Mouse (Mus musculus): Measurements from ENCODE around the gene Gpr34. TPM values are rescaled to one million over a fixed set of nuclear protein-coding genes. Genes with fewer than 3 reads are reported as not detected.

Gpr34 gene
- 14.7 and 15.3 TPM in 2 replicates for polyA plus RNA-seq (2012; rRNA removed)

DNA sequence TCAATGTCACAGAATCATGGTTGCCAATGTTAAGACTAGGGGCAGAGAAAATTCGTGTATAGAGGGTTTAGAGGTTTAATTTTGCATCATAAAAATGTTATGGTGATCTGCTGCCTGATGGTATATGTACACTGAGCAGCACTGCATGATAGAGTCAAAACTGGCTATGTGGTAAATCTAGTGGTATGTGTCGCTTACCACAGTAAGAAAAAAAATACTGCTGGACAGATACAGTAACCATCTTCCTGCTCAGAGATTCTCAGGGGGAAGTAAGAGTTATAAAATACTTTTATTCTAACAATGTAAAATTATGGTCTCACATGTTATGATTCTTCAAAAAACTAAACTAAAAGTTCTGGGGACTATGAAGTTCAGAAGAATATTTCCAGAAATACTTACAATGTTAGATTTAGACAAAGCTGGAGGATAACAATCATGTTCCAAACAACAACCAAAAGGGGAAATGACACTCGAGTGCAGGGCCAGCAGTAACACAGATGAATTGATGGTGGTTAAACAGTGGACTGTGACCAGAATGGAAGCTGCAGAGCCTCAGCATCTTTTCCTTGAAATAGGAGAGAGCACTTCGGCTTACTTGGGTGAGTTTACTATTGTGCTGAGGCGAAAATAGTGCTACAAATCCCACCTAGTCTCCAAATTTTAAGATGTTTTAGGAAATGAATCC, at the start of gene Gpr34:
Gene Gpr34, plus strand, starts transcription at position 491 of the 685 bp plus-strand sequence.
- H3K4me1 ChIP-seq (ENCODE audit: control insufficient read depth, insufficient read depth, low read length) = no peaks in the 10 kb centered on the region; the same call in 1 of the 2 replicates
- no peak within 1 kb of the TSS for H3K4me3 ChIP-seq (ENCODE audit: insufficient read depth, low read length)
- TF ChIP-seq POLR2A (IDR thresholded peaks at IDR 0.05; ENCODE audit: extremely low read depth, insufficient read depth, low read length) (no peak), CTCF (IDR thresholded peaks at IDR 0.05; ENCODE audit: extremely low read depth, insufficient read depth, low read length) (no peak)
- H3K27ac ChIP-seq (ENCODE audit: insufficient read depth, low read length) = no peak within 1 kb of the TSS

- TF ChIP-seq CTCF (IDR thresholded peaks at IDR 0.05; ENCODE audit: extremely low read depth, insufficient read depth, low read length) (no peak), POLR2A (IDR thresholded peaks at IDR 0.05; ENCODE audit: extremely low read depth, insufficient read depth, low read length) (no peak)
- Histone ChIP-seq H3K4me3 (ENCODE audit: insufficient read depth, low read length) (no peak overlapping the region), H3K4me1 (ENCODE audit: control insufficient read depth, insufficient read depth, low read length) (no peaks in the 10 kb centered on the region; the same call in 1 of the 2 replicates), H3K27ac (ENCODE audit: insufficient read depth, low read length) (no peak overlapping the region)
Observed at GRCm38 (mm10) chrX:13599373-13599772, 32.5 kb upstream of the Gpr34 start.

GRCm38 (mm10) chrX:13599966-13600365, 31.9 kb upstream of the Gpr34 start:
- Histone ChIP-seq H3K4me1 (ENCODE audit: control insufficient read depth, insufficient read depth, low read length) (no peaks in the 10 kb centered on the region; the same call in 1 of the 2 replicates), H3K27ac (ENCODE audit: insufficient read depth, low read length) (no peak overlapping the region)
- TF ChIP-seq POLR2A (IDR thresholded peaks at IDR 0.05; ENCODE audit: extremely low read depth, insufficient read depth, low read length) (no peak), CTCF (IDR thresholded peaks at IDR 0.05; ENCODE audit: extremely low read depth, insufficient read depth, low read length) (no peak)

GRCm38 (mm10) chrX:13606741-13607140, 25.1 kb upstream of the Gpr34 start:
- H3K4me1 ChIP-seq (ENCODE audit: control insufficient read depth, insufficient read depth, low read length) = no peaks in the 10 kb centered on the region
- no peak for TF ChIP-seq POLR2A (IDR thresholded peaks at IDR 0.05; ENCODE audit: extremely low read depth, insufficient read depth, low read length)
- TF ChIP-seq CTCF (IDR thresholded peaks at IDR 0.05; ENCODE audit: extremely low read depth, insufficient read depth, low read length) = no peak
- no peak overlapping the region for H3K4me3 ChIP-seq (ENCODE audit: insufficient read depth, low read length)
- no peak overlapping the region; the same call in 1 of the 2 replicates for H3K27ac ChIP-seq (ENCODE audit: insufficient read depth, low read length)

More at GRCm38 (mm10) chrX:13599966-13600365, 31.9 kb upstream of the Gpr34 start:
- no peak overlapping the region for H3K4me3 ChIP-seq (ENCODE audit: insufficient read depth, low read length)

GRCm38 (mm10) chrX:13607752-13608151, 24.1 kb upstream of the Gpr34 start:
- no peak overlapping the region for H3K4me3 ChIP-seq (ENCODE audit: insufficient read depth, low read length)
- TF ChIP-seq POLR2A (IDR thresholded peaks at IDR 0.05; ENCODE audit: extremely low read depth, insufficient read depth, low read length) (no peak), CTCF (IDR thresholded peaks at IDR 0.05; ENCODE audit: extremely low read depth, insufficient read depth, low read length) (no peak)
- H3K4me1 ChIP-seq (ENCODE audit: control insufficient read depth, insufficient read depth, low read length) = no peaks in the 10 kb centered on the region
- H3K27ac ChIP-seq (ENCODE audit: insufficient read depth, low read length) = no peak overlapping the region

GRCm38 (mm10) chrX:13611114-13611513, 20.8 kb upstream of the Gpr34 start:
- no peak overlapping the region for H3K27ac ChIP-seq (ENCODE audit: insufficient read depth, low read length)
- H3K4me3 ChIP-seq (ENCODE audit: insufficient read depth, low read length) = no peak overlapping the region
- no peaks in the 10 kb centered on the region for H3K4me1 ChIP-seq (ENCODE audit: control insufficient read depth, insufficient read depth, low read length)
- no peak for TF ChIP-seq CTCF (IDR thresholded peaks at IDR 0.05; ENCODE audit: extremely low read depth, insufficient read depth, low read length)
- TF ChIP-seq POLR2A (IDR thresholded peaks at IDR 0.05; ENCODE audit: extremely low read depth, insufficient read depth, low read length) = no peak

- no peak for TF ChIP-seq CTCF (IDR thresholded peaks at IDR 0.05; ENCODE audit: extremely low read depth, insufficient read depth, low read length)
- no peak for TF ChIP-seq POLR2A (IDR thresholded peaks at IDR 0.05; ENCODE audit: extremely low read depth, insufficient read depth, low read length)
- H3K4me3 ChIP-seq (ENCODE audit: insufficient read depth, low read length) = no peak overlapping the region
- no peaks in the 10 kb centered on the region for H3K4me1 ChIP-seq (ENCODE audit: control insufficient read depth, insufficient read depth, low read length)
- H3K27ac ChIP-seq (ENCODE audit: insufficient read depth, low read length) = no peak overlapping the region
Observed at GRCm38 (mm10) chrX:13612115-13612514, 19.8 kb upstream of the Gpr34 start.

- H3K4me1 ChIP-seq (ENCODE audit: control insufficient read depth, insufficient read depth, low read length) = peaks cover 2% of the 10 kb centered on the region; the same call in 1 of the 2 replicates
- TF ChIP-seq CTCF (IDR thresholded peaks at IDR 0.05; ENCODE audit: extremely low read depth, insufficient read depth, low read length) = no peak
- no peak for TF ChIP-seq POLR2A (IDR thresholded peaks at IDR 0.05; ENCODE audit: extremely low read depth, insufficient read depth, low read length)
- H3K4me3 ChIP-seq (ENCODE audit: insufficient read depth, low read length) = no peak overlapping the region
Observed at GRCm38 (mm10) chrX:13616726-13617125, 15.2 kb upstream of the Gpr34 start.

DNA sequence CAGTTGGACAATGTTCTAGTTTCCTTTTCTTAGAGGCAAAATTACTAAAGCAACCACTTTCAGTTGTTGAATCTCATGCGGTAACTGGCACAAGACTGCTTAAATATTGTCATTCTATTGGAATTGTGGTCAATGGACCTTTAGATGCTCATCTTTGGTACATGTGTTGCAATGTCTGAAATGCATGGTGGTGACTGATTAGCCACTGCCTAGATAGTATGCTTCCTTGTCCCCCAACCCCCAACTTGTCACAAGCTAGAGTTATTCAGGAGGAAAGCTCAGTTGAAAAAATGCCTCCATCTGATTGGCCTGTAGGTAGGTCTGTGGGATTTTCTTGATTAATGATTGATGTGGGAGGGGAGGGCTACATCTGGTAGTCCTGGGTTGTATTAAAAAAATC, 14.6 kb upstream of the Gpr34 start:
- no peak for TF ChIP-seq POLR2A (IDR thresholded peaks at IDR 0.05; ENCODE audit: extremely low read depth, insufficient read depth, low read length)
- peaks cover 2% of the 10 kb centered on the region; the same call in 1 of the 2 replicates for H3K4me1 ChIP-seq (ENCODE audit: control insufficient read depth, insufficient read depth, low read length)
- no peak overlapping the region for H3K4me3 ChIP-seq (ENCODE audit: insufficient read depth, low read length)
- no peak overlapping the region for H3K27ac ChIP-seq (ENCODE audit: insufficient read depth, low read length)

More at GRCm38 (mm10) chrX:13616726-13617125, 15.2 kb upstream of the Gpr34 start:
- no peak overlapping the region for H3K27ac ChIP-seq (ENCODE audit: insufficient read depth, low read length)

DNA sequence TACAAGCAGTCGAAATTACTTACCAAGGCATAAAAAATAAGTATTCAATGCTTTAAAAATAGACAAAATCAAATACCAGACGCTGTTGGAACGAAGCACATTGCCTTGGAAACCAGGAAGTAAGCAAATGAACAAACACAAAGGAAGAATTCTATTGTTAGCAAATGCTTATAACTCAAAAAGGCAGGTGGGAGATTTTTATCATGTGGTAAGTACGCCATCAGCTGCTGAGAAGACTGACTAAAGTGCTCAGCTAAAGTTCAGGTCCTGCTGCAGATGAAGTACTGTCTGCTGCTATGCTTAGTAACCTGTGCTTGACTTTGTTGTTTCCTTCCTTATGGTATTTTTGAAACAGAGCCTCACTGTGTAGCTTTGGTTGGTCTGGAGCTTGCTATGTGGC, 13.4 kb upstream of the Gpr34 start:
- Histone ChIP-seq H3K4me1 (ENCODE audit: control insufficient read depth, insufficient read depth, low read length) (peaks cover 2% of the 10 kb centered on the region; the same call in 1 of the 2 replicates), H3K27ac (ENCODE audit: insufficient read depth, low read length) (no peak overlapping the region), H3K4me3 (ENCODE audit: insufficient read depth, low read length) (no peak overlapping the region)
- TF ChIP-seq CTCF (IDR thresholded peaks at IDR 0.05; ENCODE audit: extremely low read depth, insufficient read depth, low read length) = no peak
- no peak for TF ChIP-seq POLR2A (IDR thresholded peaks at IDR 0.05; ENCODE audit: extremely low read depth, insufficient read depth, low read length)

All from cortical plate, adult 2 months (tissue).